Mouse (Mus musculus): ENCODE measurements at regions not wholly inside any gene's neighbourhood (a gene's known extent, or its start where the extent isn't known, plus 50 kb on each side); places are given as distances from the start of the nearest gene placed in this dataset.

- TF ChIP-seq CTCF (IDR thresholded peaks at IDR 0.05) (no peak), EP300 (IDR thresholded peaks at IDR 0.05) (no peak)
These were observed 107.0 kb upstream of the Spata13 start for GRCm38 (mm10) chr14:60526832-60527231.

Measured in lung, postnatal 0 days (tissue).